Comparison of ENCODE assay signal across 19 mouse cellular contexts in genomic region chr10:60029387-60029786, GRCm38 (mm10). TPM values are rescaled to one million over a fixed set of nuclear protein-coding genes. Genes with fewer than 3 reads are reported as not detected.
DNase-seq lines count a peak whose midpoint lies in the region; ATAC-seq and TF ChIP-seq lines count a peak whose summit lies in the region.
"Had no signal": no experiment of that assay in that cellular context is flagged by ENCODE, and none has a peak within 500 bp of the region (broad histone marks: within the 10 kb centered on the region; RNA-seq: fewer than 3 reads in every experiment).

No protein-coding gene starts in this region.

- 83% methylated on average over 4 of the region's 4 CpGs for WGBS in intestine, postnatal 0 days
- 90% methylated on average over 4 of the region's 4 CpGs for WGBS in intestine, embryonic 15.5 days
- WGBS in kidney, embryonic 16.5 days = 76% methylated on average over 4 of the region's 4 CpGs

- no peak overlapping the region for H3K4me3 ChIP-seq in intestine, postnatal 0 days (ENCODE audit: low read depth, low read length)
- H3K4me3 ChIP-seq in intestine, embryonic 15.5 days (replicated peaks) = no peak overlapping the region
- H3K4me3 ChIP-seq in kidney, embryonic 16.5 days (ENCODE audit: low read length) = no peak overlapping the region
- H3K4me3 ChIP-seq: embryonic facial prominence, embryonic 12.5 days; forebrain, embryonic 15.5 days; heart, embryonic 10.5 days; hindbrain, embryonic 12.5 days had no signal

- H3K4me1 ChIP-seq in intestine, postnatal 0 days (replicated peaks; ENCODE audit: control insufficient read depth, insufficient read depth, low read length) = peaks cover 10% of the 10 kb centered on the region; the same call in 1 of the 2 replicates
- peaks cover 29% of the 10 kb centered on the region for H3K4me1 ChIP-seq in intestine, embryonic 15.5 days (replicated peaks)
- peaks cover 58% of the 10 kb centered on the region for H3K4me1 ChIP-seq in kidney, embryonic 16.5 days (ENCODE audit: insufficient read depth, low read length)

- H3K36me3 ChIP-seq in intestine, postnatal 0 days (ENCODE audit: control insufficient read depth, insufficient read depth) = no peaks in the 10 kb centered on the region; the same call in 1 of the 2 replicates
- no peaks in the 10 kb centered on the region for H3K36me3 ChIP-seq in intestine, embryonic 15.5 days
- no peaks in the 10 kb centered on the region for H3K36me3 ChIP-seq in kidney, embryonic 16.5 days (ENCODE audit: insufficient read depth, low read length)
- H3K36me3 ChIP-seq: embryonic facial prominence, embryonic 12.5 days; forebrain, embryonic 15.5 days; heart, embryonic 10.5 days had no signal

- H3K9me3 ChIP-seq in intestine, postnatal 0 days (ENCODE audit: control insufficient read depth) = no peaks in the 10 kb centered on the region
- no peaks in the 10 kb centered on the region for H3K9me3 ChIP-seq in intestine, embryonic 15.5 days
- no peaks in the 10 kb centered on the region for H3K9me3 ChIP-seq in kidney, embryonic 16.5 days (ENCODE audit: low read length)
- H3K9me3 ChIP-seq: embryonic facial prominence, embryonic 12.5 days; forebrain, embryonic 15.5 days; heart, embryonic 10.5 days; hindbrain, embryonic 12.5 days had no signal

- DNase-seq in kidney, postnatal 10 days = no peak
- DNase-seq in R1 (ENCODE audit: low read depth, low spot score) = peak; percentile 81
- no peak for DNase-seq in thymus, adult 18-20 months
- DNase-seq in frontal cortex, postnatal 10 days (ENCODE audit: low spot score in 2 of 2) = no peak
- DNase-seq: adrenal gland, adult 8-10 months; cerebellum, adult 11 months; cerebellum, adult 9-10 months; cerebellum, postnatal 25 days; heart, adult 18-20 months; heart, postnatal 10 days; heart, postnatal 4 days had no signal

- H3K4me2 ChIP-seq in intestine, postnatal 0 days (replicated peaks; ENCODE audit: low read depth) = no peak overlapping the region
- H3K4me2 ChIP-seq in intestine, embryonic 15.5 days (replicated peaks) = no peak overlapping the region
- no peak overlapping the region for H3K4me2 ChIP-seq in kidney, embryonic 16.5 days (replicated peaks; ENCODE audit: low read depth, low read length)
- H3K4me2 ChIP-seq: embryonic facial prominence, embryonic 12.5 days; forebrain, embryonic 15.5 days; hindbrain, embryonic 12.5 days had no signal

- H3K27me3 ChIP-seq in intestine, postnatal 0 days (replicated peaks; ENCODE audit: control insufficient read depth, insufficient read depth, low read length) = no peaks in the 10 kb centered on the region
- H3K27me3 ChIP-seq in intestine, embryonic 15.5 days (replicated peaks) = no peaks in the 10 kb centered on the region
- H3K27me3 ChIP-seq in kidney, embryonic 16.5 days (ENCODE audit: insufficient read depth, low read length) = no peaks in the 10 kb centered on the region
- H3K27me3 ChIP-seq: embryonic facial prominence, embryonic 12.5 days; forebrain, embryonic 15.5 days; hindbrain, embryonic 12.5 days had no signal

- no peak for ATAC-seq in intestine, postnatal 0 days
- ATAC-seq in intestine, embryonic 15.5 days = no peak
- ATAC-seq in kidney, embryonic 16.5 days (ENCODE audit: low FRiP score, low TSS enrichment) = no peak
- peak; percentile 14 for ATAC-seq in inflammation-experienced regulatory T-cells, adult 6 months

- 0 out of 2 replicates have a peak overlapping the region, but pooled peaks have one; percentile 78 for H3K27ac ChIP-seq in intestine, postnatal 0 days (ENCODE audit: low read depth, low read length)
- no peak overlapping the region for H3K27ac ChIP-seq in intestine, embryonic 15.5 days
- H3K27ac ChIP-seq in kidney, embryonic 16.5 days (ENCODE audit: low read length) = peak overlapping the region; percentile 85
- H3K27ac ChIP-seq: heart, embryonic 10.5 days; hindbrain, embryonic 12.5 days had no signal

- no peak overlapping the region for H3K9ac ChIP-seq in intestine, postnatal 0 days (ENCODE audit: low read depth, low read length)
- no peak overlapping the region for H3K9ac ChIP-seq in intestine, embryonic 15.5 days
- H3K9ac ChIP-seq in kidney, embryonic 16.5 days (replicated peaks; ENCODE audit: low read length) = no peak overlapping the region
- H3K9ac ChIP-seq: embryonic facial prominence, embryonic 12.5 days; forebrain, embryonic 15.5 days; hindbrain, embryonic 12.5 days had no signal

- TF ChIP-seq CTCF in intestine, postnatal 0 days (IDR thresholded peaks at IDR 0.05; ENCODE audit: low read depth) = no peak

RNA-seq across cellular contexts. Expression of gene Anapc16, which starts 26.5 kb away (rescaled TPM):
- polyA plus RNA-seq in intestine, postnatal 0 days (2015; fragmentation: Nextera tagmentation; extraction: Ambion mirVana) = 98.4 and 100 TPM in 2 replicates
- polyA plus RNA-seq in intestine, embryonic 15.5 days (2015; fragmentation: Nextera tagmentation; extraction: Ambion mirVana) = 99.9 and 101 TPM in 2 replicates
- 93.6 and 95.2 TPM in 2 replicates for polyA plus RNA-seq in kidney, embryonic 16.5 days (2015; fragmentation: Nextera tagmentation; extraction: Ambion mirVana)
- polyA plus RNA-seq in inflammation-experienced regulatory T-cells, adult 6 months (2017; shearing (Covaris generic)) = 10 to 100 TPM; 89.0 to 99.4 (median 91.1) TPM

RNA-seq across cellular contexts. Expression of gene Ascc1, which starts 26.8 kb away (rescaled TPM):
- 28.7 TPM in 2 replicates for polyA plus RNA-seq in intestine, postnatal 0 days (2015; fragmentation: Nextera tagmentation; extraction: Ambion mirVana)
- 45.2 and 45.3 TPM in 2 replicates for polyA plus RNA-seq in intestine, embryonic 15.5 days (2015; fragmentation: Nextera tagmentation; extraction: Ambion mirVana)
- polyA plus RNA-seq in kidney, embryonic 16.5 days (2015; fragmentation: Nextera tagmentation; extraction: Ambion mirVana) = 56.3 and 58.0 TPM in 2 replicates
- 10 to 100 TPM; 33.7 to 57.6 (median 44.3) TPM for polyA plus RNA-seq in inflammation-experienced regulatory T-cells, adult 6 months (2017; shearing (Covaris generic))
